Mouse (Mus musculus) right cerebral cortex, postnatal 25 days (tissue): ENCODE results near the gene Paics.
"Not testable (repeated sequence)": the region's sequence is repeated elsewhere in the genome, so short reads cannot be mapped to it uniquely, and the experiment has no call there.

Experiments used
- DNase-seq: peaks from one replicate; pipeline ENCODE4 v3.0.0; 2022

Paics gene

GRCm38 (mm10) chr5:76951106-76952027, at the start of gene Paics, which contains the start of gene Ppat:
Paics (plus strand) TSS chr5:76951307.
Ppat (minus strand) TSS chr5:76951578.
- DNase-seq: peak; percentile 97

GRCm38 (mm10) chr5:76902131-76902530, 49.0 kb upstream of the Paics start:
- DNase-seq: no peak

GRCm38 (mm10) chr5:76904713-76905404, 46.2 kb upstream of the Paics start:
- no peak for DNase-seq

- DNase-seq: peak; percentile 96
These were observed 45.5 kb upstream of the Paics start, which contains the start of gene Aasdh for GRCm38 (mm10) chr5:76905405-76906154. Aasdh (minus strand) TSS chr5:76905514.

- no peak for DNase-seq
These were observed 45.0 kb upstream of the Paics start for GRCm38 (mm10) chr5:76906155-76906499.

GRCm38 (mm10) chr5:76910807-76911206, 40.3 kb upstream of the Paics start:
- no peak for DNase-seq

- not testable (repeated sequence) for DNase-seq
These were observed 38.6 kb upstream of the Paics start for GRCm38 (mm10) chr5:76912522-76912921.

GRCm38 (mm10) chr5:76922833-76923232, 28.3 kb upstream of the Paics start:
- no peak for DNase-seq

- DNase-seq: peak; percentile 42
These were observed 27.7 kb upstream of the Paics start for GRCm38 (mm10) chr5:76923428-76923827.

- no peak for DNase-seq
These were observed 26.8 kb upstream of the Paics start for GRCm38 (mm10) chr5:76924296-76924695.

GRCm38 (mm10) chr5:76928124-76928832, 22.8 kb upstream of the Paics start:
- DNase-seq: no peak

- DNase-seq: no peak
These were observed 21.8 kb upstream of the Paics start for GRCm38 (mm10) chr5:76929180-76929877.

- DNase-seq: no peak
These were observed 11.4 kb upstream of the Paics start for GRCm38 (mm10) chr5:76939717-76940116.

- no peak for DNase-seq
These were observed 9.1 kb upstream of the Paics start for GRCm38 (mm10) chr5:76941975-76942374.

- no peak for DNase-seq
These were observed 8.6 kb upstream of the Paics start for GRCm38 (mm10) chr5:76942505-76942904.

GRCm38 (mm10) chr5:76944965-76945677, 6.0 kb upstream of the Paics start:
- DNase-seq: no peak

GRCm38 (mm10) chr5:76945678-76946033, 5.5 kb upstream of the Paics start:
- no peak for DNase-seq

- no peak for DNase-seq
These were observed 4.0 kb upstream of the Paics start for GRCm38 (mm10) chr5:76947142-76947541.

GRCm38 (mm10) chr5:76947758-76948157, 3.3 kb upstream of the Paics start:
- no peak for DNase-seq

GRCm38 (mm10) chr5:76950343-76951105, 583 bp upstream of the Paics start:
- DNase-seq: no peak
